Mouse (Mus musculus): ENCODE results near the gene Esrrg. TPM values are rescaled to one million over a fixed set of nuclear protein-coding genes. Genes with fewer than 3 reads are reported as not detected.
A peak's percentile ranks its signal among the peaks of the same experiment; 100 is the strongest.

Gene Esrrg
- polyA plus RNA-seq, 1 experiment from 2014 or later, result 2.2 TPM

DNA sequence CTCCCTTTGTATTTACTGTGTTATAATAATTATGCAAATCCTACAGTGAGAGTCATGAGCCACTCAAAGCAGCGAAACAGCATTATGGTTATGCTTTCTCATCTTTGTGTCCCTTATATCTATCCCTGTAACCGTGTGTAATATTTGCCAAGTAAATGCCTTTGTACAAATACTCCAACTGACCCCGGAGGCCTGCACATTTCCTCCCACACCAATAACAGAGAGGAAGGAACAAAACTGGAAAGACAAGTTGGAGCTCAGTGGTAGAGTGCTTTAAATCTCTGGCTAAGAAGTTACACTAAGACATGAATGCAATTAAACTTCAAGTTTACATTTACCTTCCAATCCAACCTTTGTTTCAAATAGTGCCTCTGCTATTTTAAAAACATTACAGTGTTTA is 15.4 kb downstream of the Esrrg start:
- ATAC-seq (replicated peaks; ENCODE audit: insufficient number of reproducible peaks, low FRiP score, low TSS enrichment, low read depth) (no peak), DNase-seq (ENCODE audit: low spot score) (no peak)
- WGBS, result 85% methylated on average over 3 of the region's 3 CpGs

DNA sequence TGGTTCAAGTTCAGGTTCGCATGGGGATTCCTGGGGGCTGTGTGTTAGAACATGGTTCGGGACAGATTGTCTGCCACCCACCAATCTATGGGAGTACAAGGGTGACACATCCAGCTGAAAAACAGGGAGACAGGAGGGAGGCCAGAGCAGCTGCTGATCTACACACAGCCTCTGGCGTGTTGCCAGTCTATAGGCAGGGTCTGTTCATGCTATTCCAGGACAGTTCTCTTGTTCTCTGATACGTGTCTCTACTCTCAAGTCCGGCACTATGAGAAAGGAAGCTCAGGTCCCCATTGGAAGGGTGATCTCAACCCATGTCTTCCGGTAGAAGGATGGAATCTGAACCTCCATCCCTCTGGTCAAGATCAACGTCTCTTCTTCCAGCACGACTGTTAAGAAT is 21.8 kb downstream of the Esrrg start:
- H3K4me2 ChIP-seq (ENCODE audit: low read depth, low read length), result no peak overlapping the region
- no peak overlapping the region for H3K9ac ChIP-seq (replicated peaks; ENCODE audit: low read length)
- H3K27me3 ChIP-seq (ENCODE audit: control insufficient read depth, insufficient read depth, low read length), result no peaks in the 10 kb centered on the region
- no peak for DNase-seq (ENCODE audit: low spot score)
- no peak overlapping the region for H3K4me3 ChIP-seq (ENCODE audit: low read depth, low read length)
- no peaks in the 10 kb centered on the region for H3K9me3 ChIP-seq (replicated peaks; ENCODE audit: control insufficient read depth, low read length)
- ATAC-seq (replicated peaks; ENCODE audit: insufficient number of reproducible peaks, low FRiP score, low TSS enrichment, low read depth), result no peak
- H3K27ac ChIP-seq (replicated peaks; ENCODE audit: low read depth, low read length), result no peak overlapping the region
- H3K36me3 ChIP-seq (replicated peaks; ENCODE audit: control insufficient read depth, insufficient read depth, low read depth, low read length), result no peaks in the 10 kb centered on the region
- H3K4me1 ChIP-seq (ENCODE audit: control insufficient read depth, insufficient read depth, low read length), result no peaks in the 10 kb centered on the region
- WGBS, result 83% methylated on average over 8 of the region's 8 CpGs

More for the DNA sequence above, 15.4 kb downstream of the Esrrg start:
- H3K4me1 ChIP-seq (ENCODE audit: control insufficient read depth, insufficient read depth, low read length), result no peaks in the 10 kb centered on the region
- no peak overlapping the region for H3K4me3 ChIP-seq (ENCODE audit: low read depth, low read length)
- no peak overlapping the region for H3K27ac ChIP-seq (replicated peaks; ENCODE audit: low read depth, low read length)
- no peak overlapping the region for H3K9ac ChIP-seq (replicated peaks; ENCODE audit: low read length)
- no peaks in the 10 kb centered on the region for H3K9me3 ChIP-seq (replicated peaks; ENCODE audit: control insufficient read depth, low read length)
- no peaks in the 10 kb centered on the region for H3K36me3 ChIP-seq (replicated peaks; ENCODE audit: control insufficient read depth, insufficient read depth, low read depth, low read length)
- H3K27me3 ChIP-seq (ENCODE audit: control insufficient read depth, insufficient read depth, low read length), result no peaks in the 10 kb centered on the region
- H3K4me2 ChIP-seq (ENCODE audit: low read depth, low read length), result no peak overlapping the region

DNA sequence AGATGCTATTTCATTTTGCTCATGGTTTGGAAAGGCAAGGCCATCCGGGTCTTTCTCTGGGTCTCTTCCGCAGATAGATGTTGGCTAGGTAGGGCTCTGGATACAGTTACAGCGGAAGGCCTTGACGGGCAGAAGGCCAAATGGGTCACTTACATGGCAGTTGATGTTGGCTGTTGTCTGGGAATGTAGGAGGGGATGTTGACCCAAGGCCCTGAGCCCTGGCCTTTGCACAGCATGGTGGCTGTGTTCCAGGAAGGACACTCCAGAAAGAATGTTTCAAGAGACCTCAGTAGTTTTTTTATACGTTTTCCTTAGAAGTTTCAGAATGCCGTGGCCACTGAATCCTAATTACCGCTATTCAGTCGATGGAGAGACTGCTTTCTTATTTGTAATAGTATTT is 22.9 kb downstream of the Esrrg start:
- Histone ChIP-seq H3K36me3 (replicated peaks; ENCODE audit: control insufficient read depth, insufficient read depth, low read depth, low read length) (no peaks in the 10 kb centered on the region), H3K4me1 (ENCODE audit: control insufficient read depth, insufficient read depth, low read length) (no peaks in the 10 kb centered on the region), H3K27ac (replicated peaks; ENCODE audit: low read depth, low read length) (no peak overlapping the region), H3K9ac (replicated peaks; ENCODE audit: low read length) (no peak overlapping the region), H3K4me2 (ENCODE audit: low read depth, low read length) (no peak overlapping the region), H3K4me3 (ENCODE audit: low read depth, low read length) (no peak overlapping the region), H3K27me3 (ENCODE audit: control insufficient read depth, insufficient read depth, low read length) (no peaks in the 10 kb centered on the region), H3K9me3 (replicated peaks; ENCODE audit: control insufficient read depth, low read length) (no peaks in the 10 kb centered on the region)
- no peak for ATAC-seq (replicated peaks; ENCODE audit: insufficient number of reproducible peaks, low FRiP score, low TSS enrichment, low read depth)
- no peak for DNase-seq (ENCODE audit: low spot score)
- 77% methylated on average over 8 of the region's 8 CpGs for WGBS

DNA sequence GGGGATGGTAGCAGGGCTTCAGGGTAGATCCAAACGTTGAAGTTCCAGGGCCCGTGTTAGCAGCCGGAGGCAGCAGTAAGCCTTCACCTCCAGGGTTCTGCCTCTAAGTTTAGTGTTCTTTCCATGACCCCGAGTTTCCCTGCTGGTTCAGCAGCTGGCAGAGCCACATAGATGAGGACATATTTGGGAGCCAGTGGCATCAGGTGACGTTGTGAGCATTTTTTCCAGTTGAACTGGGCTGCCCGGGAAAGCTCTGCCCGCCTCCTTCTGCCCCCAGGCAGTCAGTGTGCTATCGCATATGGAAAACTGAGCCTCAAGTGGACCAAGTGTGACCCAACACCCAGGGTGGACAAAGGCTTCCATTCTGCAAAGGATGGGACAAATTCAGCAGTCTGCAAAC is 36.7 kb downstream of the Esrrg start:
- no peaks in the 10 kb centered on the region for H3K27me3 ChIP-seq (ENCODE audit: control insufficient read depth, insufficient read depth, low read length)
- no peak for DNase-seq (ENCODE audit: low spot score)
- no peak overlapping the region for H3K4me2 ChIP-seq (ENCODE audit: low read depth, low read length)
- H3K9me3 ChIP-seq (replicated peaks; ENCODE audit: control insufficient read depth, low read length), result no peaks in the 10 kb centered on the region
- H3K4me1 ChIP-seq (ENCODE audit: control insufficient read depth, insufficient read depth, low read length), result no peaks in the 10 kb centered on the region
- no peak for ATAC-seq (replicated peaks; ENCODE audit: insufficient number of reproducible peaks, low FRiP score, low TSS enrichment, low read depth)
- H3K36me3 ChIP-seq (replicated peaks; ENCODE audit: control insufficient read depth, insufficient read depth, low read depth, low read length), result no peaks in the 10 kb centered on the region
- 65% methylated on average over 8 of the region's 8 CpGs for WGBS
- H3K4me3 ChIP-seq (ENCODE audit: low read depth, low read length), result no peak overlapping the region
- no peak overlapping the region for H3K9ac ChIP-seq (replicated peaks; ENCODE audit: low read length)
- no peak overlapping the region for H3K27ac ChIP-seq (replicated peaks; ENCODE audit: low read depth, low read length)

DNA sequence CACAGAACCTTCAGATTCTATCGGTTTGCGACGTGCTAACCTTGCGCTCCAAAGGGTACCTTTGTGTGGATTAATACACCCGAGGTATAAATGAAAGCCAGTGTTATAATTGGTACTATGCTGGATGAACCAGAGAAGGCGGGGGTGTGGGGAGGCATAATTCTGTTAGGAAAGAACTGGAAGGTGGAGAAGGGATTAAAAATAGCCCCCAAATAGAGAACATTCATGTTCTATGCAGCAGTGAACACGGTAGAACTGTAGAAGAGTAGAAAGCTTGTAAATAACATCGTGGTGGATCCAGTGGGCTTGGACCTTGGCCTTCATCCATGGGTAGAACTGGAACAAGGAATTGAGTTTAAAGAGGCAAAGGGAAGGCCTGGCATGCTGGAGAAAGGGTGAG is 40.0 kb downstream of the Esrrg start:
- DNase-seq (ENCODE audit: low spot score), result no peak
- Histone ChIP-seq H3K4me3 (ENCODE audit: low read depth, low read length) (no peak overlapping the region), H3K4me2 (ENCODE audit: low read depth, low read length) (no peak overlapping the region), H3K27ac (replicated peaks; ENCODE audit: low read depth, low read length) (no peak overlapping the region), H3K9me3 (replicated peaks; ENCODE audit: control insufficient read depth, low read length) (no peaks in the 10 kb centered on the region), H3K9ac (replicated peaks; ENCODE audit: low read length) (no peak overlapping the region), H3K4me1 (ENCODE audit: control insufficient read depth, insufficient read depth, low read length) (peaks cover 3% of the 10 kb centered on the region), H3K27me3 (ENCODE audit: control insufficient read depth, insufficient read depth, low read length) (no peaks in the 10 kb centered on the region), H3K36me3 (replicated peaks; ENCODE audit: control insufficient read depth, insufficient read depth, low read depth, low read length) (no peaks in the 10 kb centered on the region)
- 90% methylated on average over 8 of the region's 8 CpGs for WGBS
- no peak for ATAC-seq (replicated peaks; ENCODE audit: insufficient number of reproducible peaks, low FRiP score, low TSS enrichment, low read depth)

DNA sequence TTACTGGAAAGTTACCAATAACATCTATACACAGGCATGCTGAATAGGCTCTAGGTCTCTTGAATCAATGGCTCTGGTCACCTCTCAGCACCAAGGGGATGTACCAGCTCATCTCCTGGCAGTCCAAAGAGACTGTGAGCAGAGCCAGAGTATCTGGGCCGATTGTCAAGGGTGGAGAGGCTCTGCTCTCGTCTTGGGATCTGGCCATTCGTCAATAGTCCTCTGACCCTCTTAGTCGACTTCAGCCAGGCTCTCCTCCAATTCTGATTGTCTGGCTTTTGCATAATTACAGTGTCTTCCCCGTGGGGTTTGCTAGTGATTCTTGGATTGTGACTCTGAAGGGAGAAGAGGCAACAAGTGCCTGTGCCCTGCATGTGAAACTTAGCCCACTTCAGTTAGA is 41.3 kb downstream of the Esrrg start:
- no peak overlapping the region for H3K4me3 ChIP-seq (ENCODE audit: low read depth, low read length)
- H3K9me3 ChIP-seq (replicated peaks; ENCODE audit: control insufficient read depth, low read length), result no peaks in the 10 kb centered on the region
- H3K27me3 ChIP-seq (ENCODE audit: control insufficient read depth, insufficient read depth, low read length), result no peaks in the 10 kb centered on the region
- WGBS, result 53% methylated on average over 5 of the region's 5 CpGs
- H3K27ac ChIP-seq (replicated peaks; ENCODE audit: low read depth, low read length), result no peak overlapping the region
- DNase-seq (ENCODE audit: low spot score) (no peak), ATAC-seq (replicated peaks; ENCODE audit: insufficient number of reproducible peaks, low FRiP score, low TSS enrichment, low read depth) (no peak)
- no peak overlapping the region for H3K4me2 ChIP-seq (ENCODE audit: low read depth, low read length)
- no peak overlapping the region for H3K9ac ChIP-seq (replicated peaks; ENCODE audit: low read length)
- no peaks in the 10 kb centered on the region for H3K36me3 ChIP-seq (replicated peaks; ENCODE audit: control insufficient read depth, insufficient read depth, low read depth, low read length)
- peaks cover 3% of the 10 kb centered on the region for H3K4me1 ChIP-seq (ENCODE audit: control insufficient read depth, insufficient read depth, low read length)

DNA sequence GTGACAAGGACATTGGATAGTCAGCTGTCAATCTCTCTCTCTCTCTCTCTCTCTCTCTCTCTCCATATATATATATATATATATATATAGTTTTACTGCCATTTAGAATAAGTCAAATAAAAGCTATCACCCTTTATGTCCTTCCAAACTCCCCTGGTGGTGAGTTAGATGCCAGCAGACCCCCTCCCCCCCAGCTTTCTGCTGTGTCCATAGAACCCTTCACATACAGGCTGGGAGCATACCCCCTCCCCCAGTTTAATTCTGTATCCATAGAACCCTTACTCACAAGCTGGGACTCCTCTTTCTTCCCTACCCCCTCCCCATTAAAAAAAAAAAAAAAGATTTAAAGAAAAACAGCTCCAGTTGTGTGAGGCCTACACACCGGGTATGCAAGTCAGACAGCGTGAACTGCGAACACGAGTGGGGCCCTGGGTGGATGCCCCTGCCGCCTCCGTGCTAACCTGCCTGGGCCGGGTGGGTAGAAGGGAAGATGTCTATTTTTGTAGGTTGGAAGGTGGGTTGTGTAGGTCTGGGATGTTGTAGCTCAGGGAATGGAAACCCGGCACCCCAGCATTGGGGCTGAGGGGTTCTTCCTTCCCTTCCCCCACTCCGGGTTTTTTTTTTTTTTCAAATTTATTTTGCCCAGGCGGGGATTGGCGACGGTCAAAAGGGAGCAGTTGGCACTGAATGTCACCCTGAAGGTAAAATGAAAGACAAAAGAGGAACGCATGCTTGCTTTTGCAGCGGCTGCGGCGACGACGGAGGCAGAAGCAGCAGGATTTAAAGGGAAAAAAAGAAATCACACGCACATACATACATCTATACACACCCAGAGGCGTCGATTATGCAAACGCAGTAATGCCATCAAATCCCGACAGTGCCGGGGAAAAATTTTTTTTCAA is 42.4 kb downstream of the Esrrg start:
- no peak for ATAC-seq (replicated peaks; ENCODE audit: insufficient number of reproducible peaks, low FRiP score, low TSS enrichment, low read depth)

DNA sequence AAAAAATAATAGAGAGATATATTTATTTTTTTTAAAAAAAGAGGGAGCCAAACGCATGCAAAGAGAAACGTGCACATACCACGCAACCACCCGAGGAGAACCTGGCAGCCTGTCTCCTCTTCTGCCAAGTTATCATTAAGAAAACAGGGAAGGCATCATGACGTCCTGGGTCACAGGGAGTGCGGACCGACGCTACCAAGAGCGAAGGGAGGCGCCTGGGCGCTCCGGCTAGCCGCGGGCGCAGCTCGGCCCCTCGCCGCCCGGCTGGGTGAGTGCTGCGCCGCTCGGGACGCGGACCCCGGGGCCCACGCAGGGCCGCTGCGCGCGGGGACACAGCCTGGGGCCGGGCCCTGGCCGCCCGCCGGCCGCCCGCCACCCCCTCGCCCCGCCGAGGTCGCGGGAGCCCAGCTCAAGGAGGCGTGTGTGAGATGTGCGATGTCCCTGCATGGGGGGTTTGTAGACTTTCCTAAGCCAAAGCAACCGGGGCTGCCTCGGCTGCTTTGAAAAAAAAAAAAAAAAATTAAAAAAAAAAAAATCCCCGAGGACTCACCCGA is 43.2 kb downstream of the Esrrg start:
- Histone ChIP-seq H3K9ac (replicated peaks; ENCODE audit: low read length) (peak overlapping the region; percentile 78), H3K27me3 (ENCODE audit: control insufficient read depth, insufficient read depth, low read length) (no peaks in the 10 kb centered on the region), H3K36me3 (replicated peaks; ENCODE audit: control insufficient read depth, insufficient read depth, low read depth, low read length) (no peaks in the 10 kb centered on the region), H3K27ac (replicated peaks; ENCODE audit: low read depth, low read length) (no peak overlapping the region), H3K4me2 (ENCODE audit: low read depth, low read length) (peak overlapping the region; percentile 99), H3K4me3 (ENCODE audit: low read depth, low read length) (peak overlapping the region; percentile 60), H3K9me3 (replicated peaks; ENCODE audit: control insufficient read depth, low read length) (no peaks in the 10 kb centered on the region), H3K4me1 (ENCODE audit: control insufficient read depth, insufficient read depth, low read length) (peaks cover 3% of the 10 kb centered on the region)
- peak; percentile 61 for DNase-seq (ENCODE audit: low spot score)
- under 1% methylated on average over 45 of the region's 47 CpGs for WGBS
- peak; percentile 83 for ATAC-seq (replicated peaks; ENCODE audit: insufficient number of reproducible peaks, low FRiP score, low TSS enrichment, low read depth)

More for the DNA sequence above, 42.4 kb downstream of the Esrrg start:
- H3K27ac ChIP-seq (replicated peaks; ENCODE audit: low read depth, low read length), result no peak overlapping the region
- WGBS, result 10% methylated on average over 24 of the region's 24 CpGs
- H3K9ac ChIP-seq (replicated peaks; ENCODE audit: low read length), result peak overlapping the region; percentile 78; the same call in 1 of the 2 replicates
- H3K36me3 ChIP-seq (replicated peaks; ENCODE audit: control insufficient read depth, insufficient read depth, low read depth, low read length), result no peaks in the 10 kb centered on the region
- peak overlapping the region; percentile 99 for H3K4me2 ChIP-seq (ENCODE audit: low read depth, low read length)
- DNase-seq (ENCODE audit: low spot score), result peak; percentile 27
- peaks cover 3% of the 10 kb centered on the region for H3K4me1 ChIP-seq (ENCODE audit: control insufficient read depth, insufficient read depth, low read length)
- peak overlapping the region; percentile 60 for H3K4me3 ChIP-seq (ENCODE audit: low read depth, low read length)
- no peaks in the 10 kb centered on the region for H3K9me3 ChIP-seq (replicated peaks; ENCODE audit: control insufficient read depth, low read length)
- no peaks in the 10 kb centered on the region for H3K27me3 ChIP-seq (ENCODE audit: control insufficient read depth, insufficient read depth, low read length)
